Mouse (Mus musculus): ENCODE results near the gene Cytip.
A peak's percentile ranks its signal among the peaks of the same experiment; 100 is the strongest.
"Not testable (repeated sequence)": the region's sequence is repeated elsewhere in the genome, so short reads cannot be mapped to it uniquely, and the experiment has no call there.

Gene Cytip

DNA sequence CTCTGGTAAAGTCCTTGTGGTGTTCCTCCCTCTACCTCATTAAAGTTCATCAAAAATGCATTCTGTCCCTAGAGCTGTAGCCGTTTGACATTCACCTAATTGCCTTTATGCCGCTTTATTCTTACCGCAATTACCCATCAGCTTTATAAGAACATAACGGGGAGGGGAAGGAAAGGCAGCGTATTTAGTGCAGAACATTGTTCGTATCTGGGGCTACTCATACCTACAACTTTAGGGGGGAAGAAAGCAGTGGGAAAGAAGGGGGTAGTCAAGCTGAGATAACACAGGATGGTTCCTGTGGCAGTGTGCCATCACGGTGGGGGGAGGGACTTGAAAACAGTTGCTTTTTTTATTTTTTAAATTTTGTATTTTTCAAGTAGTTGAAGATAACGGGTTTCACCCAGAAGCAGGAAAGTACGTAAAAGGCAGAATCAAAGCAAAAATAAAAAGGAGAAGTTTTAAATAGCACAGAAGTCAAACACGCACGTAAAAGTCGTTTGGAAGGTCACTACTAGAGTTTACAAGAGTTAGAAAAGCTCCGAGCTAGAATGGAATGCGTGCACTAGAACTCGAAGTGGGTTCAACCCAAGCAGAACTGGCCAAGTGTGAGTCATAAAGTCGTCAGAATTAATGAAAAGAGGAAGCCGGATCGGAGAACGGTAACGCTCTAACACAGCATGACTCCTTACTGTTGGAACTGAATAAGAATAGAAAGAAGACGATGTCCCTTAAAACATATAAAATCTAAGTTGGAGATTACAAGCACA is 34.6 kb downstream of the Cytip start:
- no peak for DNase-seq

DNA sequence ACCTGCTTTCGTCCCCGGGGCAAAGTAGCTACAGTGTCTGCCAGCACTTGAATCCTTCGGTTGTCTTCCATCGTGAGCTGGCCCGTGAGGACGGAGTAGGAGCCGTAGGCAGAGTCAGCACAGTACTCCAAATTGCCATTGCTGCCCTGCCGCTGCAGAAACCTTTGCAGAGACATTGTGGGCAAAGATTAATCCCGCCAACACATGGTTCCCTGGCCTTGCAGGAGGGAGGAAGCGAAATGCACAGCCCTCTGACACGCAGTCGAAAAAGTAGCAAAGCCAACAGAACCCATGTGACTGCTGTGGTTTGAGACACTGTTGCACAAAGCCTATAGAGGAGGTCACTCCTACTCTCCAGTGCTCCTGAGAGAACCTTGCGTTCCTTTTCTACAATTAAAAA is 35.5 kb downstream of the Cytip start:
- no peak for DNase-seq

DNA sequence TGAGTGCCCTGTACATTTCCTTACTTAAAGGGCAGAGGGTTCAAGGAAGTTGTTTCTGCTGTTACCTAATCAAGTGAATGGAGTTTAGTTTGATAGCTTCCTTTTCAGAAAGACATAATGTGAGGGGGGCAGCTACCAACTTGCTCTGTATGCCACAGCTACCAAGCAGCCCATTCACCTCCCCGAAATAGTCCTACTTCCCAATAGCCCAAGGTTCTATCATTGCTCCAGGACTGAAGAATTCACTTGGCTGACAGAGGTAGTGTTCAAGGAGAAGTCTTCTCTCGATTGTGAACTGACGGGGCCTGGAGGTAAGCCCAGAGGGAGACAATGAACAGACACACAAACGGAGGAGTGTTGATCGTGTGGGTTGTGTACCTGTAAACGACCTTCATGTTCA is 36.2 kb downstream of the Cytip start:
- no peak for DNase-seq

DNA sequence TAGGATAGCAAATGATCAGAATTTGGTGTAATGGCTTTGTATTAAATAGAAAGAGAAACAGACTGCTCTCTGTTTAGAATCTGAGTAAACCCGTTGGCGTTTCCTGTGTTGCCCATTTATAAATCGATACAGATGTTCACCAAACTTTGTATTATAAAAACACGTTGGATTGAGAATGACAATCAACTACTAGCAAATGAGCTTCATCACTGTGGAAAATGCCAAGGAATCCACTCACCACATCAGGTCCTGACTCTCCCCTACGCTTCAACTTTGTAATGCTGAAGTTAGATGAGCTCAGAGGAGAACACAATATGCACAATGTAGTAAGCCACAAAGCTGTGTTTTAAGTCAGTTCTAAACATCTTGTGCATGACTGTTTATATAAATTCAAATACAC is 36.8 kb downstream of the Cytip start:
- DNase-seq, result no peak

DNA sequence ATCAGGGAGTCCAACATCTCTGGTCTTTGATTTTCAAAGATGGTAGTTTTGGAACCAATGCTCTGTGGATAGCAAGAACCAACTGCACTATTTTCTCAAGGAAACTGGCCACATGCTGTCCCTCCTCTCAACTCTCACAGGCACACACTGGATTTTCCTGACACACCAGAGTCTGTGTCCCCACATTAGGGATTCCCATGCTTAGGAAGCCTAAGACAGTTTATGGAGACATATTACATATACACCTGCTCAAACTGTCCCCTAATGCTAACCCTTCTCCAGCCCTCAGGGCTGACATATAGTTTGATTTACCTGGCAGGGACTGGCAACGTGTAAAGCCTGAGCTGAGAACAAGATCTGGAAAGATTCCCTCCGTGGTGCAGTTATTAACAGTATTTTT is 37.2 kb downstream of the Cytip start:
- no peak for DNase-seq

DNA sequence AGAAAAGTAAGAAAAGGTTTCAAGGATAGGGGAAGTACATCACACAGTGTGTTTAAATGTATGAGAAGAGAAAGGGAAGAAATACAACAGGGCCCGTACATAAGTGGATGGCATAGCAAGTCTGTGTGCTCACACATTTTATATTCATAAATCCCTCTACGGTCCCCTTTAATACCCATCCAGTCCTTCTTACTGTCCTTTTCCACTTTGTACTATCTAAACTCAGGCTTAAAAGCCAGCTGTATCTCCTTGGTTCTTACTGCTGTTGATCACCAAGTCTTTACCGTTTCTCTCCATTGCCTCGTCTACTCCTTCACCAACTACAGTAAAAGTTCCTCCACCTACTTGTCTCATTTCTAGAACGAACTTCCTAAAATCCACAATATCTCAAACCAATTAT is 37.9 kb downstream of the Cytip start:
- DNase-seq, result no peak

DNA sequence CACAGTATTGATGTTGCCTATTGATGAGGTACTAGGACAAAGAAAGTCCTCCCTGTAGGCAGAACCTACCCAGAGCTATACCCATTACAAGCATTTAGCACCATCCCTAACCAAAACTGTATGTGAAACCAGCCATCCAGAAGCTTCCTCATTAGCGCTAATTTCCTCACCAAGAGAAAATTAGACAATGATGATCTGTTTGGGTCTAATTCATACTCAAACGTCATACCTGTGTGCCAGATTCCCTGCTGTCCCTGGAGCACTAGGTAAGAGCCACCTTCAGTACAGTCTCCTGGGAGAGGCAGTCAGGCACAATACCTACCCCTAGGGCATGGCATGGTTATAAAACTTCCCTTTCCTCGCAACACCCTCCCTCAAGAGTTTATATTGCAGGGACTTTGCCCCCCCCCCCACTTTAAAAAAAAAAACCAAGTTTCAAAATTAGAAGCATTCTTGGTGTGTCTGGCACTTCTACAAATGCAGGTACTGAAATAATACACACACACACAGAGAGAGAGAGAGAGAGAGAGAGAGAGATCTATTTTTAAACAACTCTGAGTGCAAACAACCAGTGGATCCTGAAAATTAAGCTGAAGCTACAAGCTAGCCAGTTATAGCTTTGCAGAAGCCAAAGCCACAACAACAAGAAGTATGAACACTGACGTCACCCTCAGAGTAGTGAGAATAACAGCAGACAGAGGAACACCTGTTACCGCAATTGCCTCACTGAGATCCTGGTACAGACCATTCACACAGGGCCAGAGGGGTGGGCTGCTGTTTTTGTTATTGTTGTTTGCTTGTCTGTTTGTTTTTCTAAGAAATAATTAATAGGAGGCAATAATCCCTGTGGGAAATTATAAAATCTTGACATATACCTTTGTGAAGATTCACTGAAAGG is 38.6 kb downstream of the Cytip start:
- no peak for DNase-seq

DNA sequence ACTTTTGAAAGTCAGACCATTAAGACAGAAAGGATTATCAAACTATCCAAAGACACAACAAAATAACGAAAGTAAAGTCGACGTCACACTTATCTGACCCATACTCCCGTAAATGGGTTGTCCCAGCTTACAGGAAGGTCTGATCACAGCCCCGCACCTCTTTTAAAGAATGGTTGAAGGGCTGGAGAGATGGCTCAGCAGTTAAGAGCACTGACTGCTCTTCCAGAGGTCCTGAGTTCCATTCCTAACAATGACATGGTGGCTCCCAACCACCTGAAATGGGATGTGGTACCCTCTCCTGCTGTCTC is 39.3 kb downstream of the Cytip start:
- no peak for DNase-seq

DNA sequence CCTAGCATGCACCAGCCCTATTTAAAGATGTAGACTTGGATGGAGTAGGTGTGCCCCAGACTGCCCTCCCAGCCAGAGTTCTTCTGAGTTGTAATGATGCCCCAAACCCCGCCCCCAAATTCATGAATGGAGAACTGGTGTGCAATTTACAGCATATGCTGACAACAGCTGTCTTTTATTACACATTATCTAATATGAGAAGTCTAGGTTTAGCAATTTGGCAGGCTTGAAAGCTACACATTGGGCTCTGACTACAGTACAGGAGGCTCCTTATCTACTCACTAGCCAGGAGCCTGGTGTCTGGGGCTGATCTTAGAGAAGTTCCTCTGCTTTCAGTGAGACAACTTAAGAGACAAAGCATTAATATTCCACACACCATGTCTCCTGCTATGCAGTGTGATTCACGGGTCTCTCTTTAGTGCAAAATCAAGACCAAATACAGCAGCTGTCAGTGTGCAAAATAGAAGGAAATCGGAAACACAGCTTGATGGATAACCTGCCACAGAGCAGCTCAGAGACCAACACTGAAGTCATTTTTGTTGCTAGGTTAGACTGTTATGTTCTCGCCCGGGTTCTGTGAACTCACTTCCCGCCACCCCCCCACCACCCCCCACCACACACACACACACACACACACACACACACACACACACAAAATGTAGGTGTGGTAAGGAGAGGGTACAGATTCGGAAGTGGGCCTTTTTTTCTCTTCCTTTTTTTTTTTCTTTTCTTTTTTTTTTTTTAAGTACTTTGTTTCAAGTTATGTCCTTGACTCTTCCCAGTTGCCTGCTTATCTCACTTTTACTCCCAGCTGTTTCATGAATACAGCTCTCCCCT is 39.8 kb downstream of the Cytip start:
- no peak for DNase-seq

DNA sequence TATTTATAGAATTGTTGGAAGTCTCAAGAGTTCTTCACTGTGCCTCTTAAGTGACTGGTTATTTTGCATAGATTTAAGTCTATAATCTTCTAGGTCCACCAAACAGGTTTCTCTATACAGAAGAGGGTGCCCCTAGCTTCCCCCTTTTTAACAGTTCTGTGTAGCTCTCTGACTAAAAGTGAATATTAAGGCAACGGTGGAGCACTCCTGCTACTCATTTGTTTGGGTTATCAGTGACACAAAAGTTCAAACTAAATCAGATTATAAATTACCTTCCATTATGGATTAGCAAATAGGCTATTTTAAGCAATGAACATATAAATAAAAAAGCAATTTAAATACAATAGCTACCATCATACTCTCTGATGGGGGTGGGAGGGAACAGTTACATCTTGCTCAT is 40.8 kb downstream of the Cytip start:
- DNase-seq, result no peak

DNA sequence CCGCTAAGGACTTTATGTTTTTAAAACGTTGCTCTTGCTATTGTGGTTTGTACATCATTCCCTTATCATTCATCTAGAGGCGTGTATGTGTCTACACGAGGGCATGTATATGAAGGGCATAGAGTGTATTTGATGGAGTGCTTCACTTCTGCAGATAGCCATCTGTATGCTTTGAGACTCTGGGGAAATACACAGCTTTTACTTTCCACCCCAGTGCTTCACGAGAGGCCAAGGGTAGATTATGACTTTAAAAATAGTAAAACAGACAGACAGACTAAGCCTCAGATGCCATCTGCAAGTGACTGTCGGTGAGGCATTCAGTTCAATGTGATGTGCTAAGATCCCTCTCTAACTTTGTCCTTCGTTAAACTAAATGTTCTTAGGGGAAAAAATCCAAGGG is 41.6 kb downstream of the Cytip start:
- DNase-seq, result no peak

DNA sequence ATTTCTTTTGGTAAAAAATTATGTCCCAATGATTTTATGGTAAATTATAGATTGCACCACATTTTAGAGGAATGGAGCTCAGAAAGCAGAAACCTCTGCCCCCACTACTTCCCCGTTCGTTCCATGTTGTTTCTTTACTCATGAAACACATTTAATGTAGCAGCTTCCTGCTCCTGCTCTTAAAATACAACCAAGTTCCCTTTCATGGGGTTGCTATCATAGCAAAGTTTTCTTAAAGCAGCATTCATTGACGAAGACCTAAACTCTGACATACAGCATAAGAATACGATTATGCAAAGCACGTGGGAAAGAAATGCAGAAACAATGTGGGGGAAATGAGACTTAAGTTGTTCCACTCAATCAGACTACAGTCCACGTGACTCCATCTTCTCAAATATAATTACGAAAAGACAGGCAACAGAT is 45.3 kb downstream of the Cytip start:
- DNase-seq, result no peak

DNA sequence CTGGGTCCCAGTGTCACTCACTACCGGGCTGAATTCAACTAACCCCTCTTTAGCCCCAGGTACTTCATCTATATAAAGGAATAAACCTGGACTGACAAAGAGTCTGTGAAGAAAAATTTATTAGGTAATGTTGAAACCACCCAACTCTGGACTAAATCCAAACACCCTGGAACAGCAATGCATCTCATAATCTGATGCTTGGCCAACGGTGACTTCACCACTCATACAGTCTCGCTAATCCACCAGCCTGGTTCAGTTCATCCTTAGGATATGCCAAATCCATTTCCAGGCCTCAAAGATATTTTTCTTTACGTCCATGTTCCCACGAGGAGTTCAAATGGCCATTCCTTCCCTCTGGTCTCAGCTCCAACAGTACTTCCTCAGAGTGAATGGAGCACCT is 48.8 kb downstream of the Cytip start:
- no peak for DNase-seq

DNA sequence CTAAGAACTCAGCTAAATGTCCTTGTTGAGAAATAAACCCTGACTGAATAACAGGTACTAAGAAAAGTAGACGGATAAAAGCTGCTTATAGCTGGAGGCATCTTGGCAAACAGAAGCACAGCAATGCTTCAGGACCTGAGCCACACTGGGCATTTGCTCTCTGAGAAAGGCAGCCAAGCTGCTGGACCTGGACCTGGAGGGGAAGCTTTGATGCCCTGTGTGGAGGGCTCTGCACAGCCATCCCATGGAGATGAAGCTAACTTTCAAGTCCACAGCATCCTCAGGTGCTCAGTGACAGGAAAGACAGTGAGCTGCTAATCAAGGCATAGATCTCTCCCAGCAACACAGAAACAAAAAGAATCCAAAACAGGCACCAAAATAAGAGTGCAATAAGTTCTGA is 54.8 kb downstream of the Cytip start:
- DNase-seq, result peak; percentile 67

DNA sequence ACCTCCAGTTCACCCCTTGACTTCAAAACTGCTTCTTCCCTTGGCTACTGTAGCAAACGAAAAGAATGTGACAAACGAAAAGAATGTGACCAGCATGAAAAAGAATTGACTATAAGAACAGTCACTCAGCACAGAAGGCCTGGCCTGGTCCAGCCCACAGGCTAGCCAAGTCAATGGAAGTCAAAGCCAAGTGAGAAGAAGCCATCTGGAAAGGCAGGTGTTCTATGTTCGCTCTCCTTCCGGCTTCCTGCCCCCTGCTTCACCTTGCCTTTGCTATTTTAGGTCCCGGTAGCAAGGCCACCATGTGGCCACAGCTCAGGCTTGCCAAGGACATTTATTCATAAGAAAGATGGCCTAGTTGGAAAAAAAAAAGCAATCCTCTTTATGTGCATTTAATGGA is 56.7 kb downstream of the Cytip start:
- peak; percentile 91 for DNase-seq

DNA sequence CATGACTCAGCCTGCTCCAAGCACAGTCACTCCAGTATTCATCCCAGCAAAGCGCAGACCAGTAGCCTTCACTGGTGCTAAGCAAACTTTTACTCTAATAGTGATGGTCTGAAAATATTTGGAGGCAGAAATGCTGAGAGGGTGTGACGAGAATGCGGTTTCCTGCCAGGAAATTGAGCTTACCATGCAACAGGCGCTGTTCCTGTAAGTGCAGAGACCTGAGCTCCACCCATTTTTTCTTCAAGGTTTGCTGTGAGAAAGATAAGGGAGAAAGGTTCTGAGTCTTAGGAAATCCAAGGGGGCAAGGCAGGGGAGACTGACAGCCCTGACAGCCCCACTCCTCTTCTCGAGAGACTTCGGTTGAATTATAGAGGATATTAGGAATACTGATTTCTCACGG is 57.7 kb downstream of the Cytip start:
- DNase-seq, result no peak

DNA sequence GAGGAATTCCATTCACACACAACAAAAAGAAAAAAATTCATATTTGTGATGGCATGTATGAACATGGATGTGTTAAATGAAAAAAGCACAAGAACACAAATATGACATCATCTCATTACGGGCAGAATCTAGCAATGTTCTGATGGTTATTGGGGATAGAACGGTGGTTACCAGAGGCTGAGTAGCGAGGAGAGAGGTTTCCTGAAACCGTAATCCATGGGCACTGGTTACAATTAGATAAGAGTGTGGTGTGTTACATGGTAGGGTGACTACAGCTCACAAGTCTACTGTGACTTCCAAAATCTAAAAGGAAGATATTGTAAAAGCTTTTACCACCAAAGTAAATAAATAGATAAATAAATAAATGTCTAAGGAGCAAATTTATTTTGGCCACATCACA is 58.8 kb downstream of the Cytip start:
- DNase-seq, result no peak

DNA sequence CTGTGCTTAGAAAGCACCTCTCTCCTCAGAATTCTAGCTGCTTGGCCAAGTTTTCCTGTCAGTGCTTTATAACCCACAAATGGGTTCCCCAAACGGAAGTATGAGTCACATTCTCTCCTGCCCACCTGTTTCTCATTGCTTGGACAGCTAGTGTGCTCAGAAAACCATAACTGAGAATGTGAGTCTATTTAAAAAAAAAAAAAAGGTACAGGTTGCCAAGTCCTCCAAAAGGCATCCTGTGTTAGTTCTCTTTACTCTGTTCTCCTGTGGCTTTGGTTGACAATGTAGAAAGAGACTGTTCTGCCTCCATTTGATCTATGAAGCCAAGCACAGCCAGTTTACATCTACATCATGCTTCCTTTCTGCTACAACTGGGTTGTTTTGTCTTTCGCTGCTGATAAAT is 60.3 kb downstream of the Cytip start:
- peak; percentile 34 for DNase-seq

DNA sequence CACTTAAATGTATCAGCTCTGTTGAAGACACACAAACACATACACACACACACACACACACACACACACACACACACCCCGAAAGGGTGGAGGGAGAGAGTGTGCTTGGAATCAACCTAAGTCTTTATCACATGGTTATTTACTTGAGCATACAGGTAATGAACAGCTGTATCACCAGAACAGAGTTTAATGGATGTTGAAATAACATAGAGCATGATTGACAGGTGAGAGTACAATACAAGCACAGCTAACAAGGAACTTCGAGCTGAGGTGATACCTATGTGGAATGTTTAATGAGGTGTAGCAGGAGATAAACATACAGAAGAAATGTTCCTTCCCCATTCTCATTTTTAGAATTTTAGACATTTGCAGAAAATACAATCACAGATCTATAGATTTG is 62.7 kb downstream of the Cytip start:
- no peak for DNase-seq

DNA sequence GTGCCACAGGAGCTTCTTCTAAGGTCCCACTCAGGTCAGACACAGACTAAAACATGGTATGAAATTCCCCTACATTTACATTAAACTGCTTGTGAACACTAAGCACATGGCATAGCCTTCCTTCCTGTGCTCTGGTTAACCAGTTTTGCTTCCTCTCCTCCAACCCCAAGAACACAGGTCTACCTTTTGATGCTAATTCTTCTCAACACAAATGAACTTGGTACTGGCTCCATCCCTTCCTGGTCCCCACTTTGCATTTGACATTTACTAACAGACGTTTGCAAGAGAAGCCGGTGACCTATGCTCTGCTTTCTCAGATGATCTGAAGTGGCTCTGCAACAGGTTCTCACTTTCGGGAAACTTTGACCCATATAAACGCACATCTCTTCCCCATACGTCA is 65.4 kb downstream of the Cytip start:
- no peak for DNase-seq

DNA sequence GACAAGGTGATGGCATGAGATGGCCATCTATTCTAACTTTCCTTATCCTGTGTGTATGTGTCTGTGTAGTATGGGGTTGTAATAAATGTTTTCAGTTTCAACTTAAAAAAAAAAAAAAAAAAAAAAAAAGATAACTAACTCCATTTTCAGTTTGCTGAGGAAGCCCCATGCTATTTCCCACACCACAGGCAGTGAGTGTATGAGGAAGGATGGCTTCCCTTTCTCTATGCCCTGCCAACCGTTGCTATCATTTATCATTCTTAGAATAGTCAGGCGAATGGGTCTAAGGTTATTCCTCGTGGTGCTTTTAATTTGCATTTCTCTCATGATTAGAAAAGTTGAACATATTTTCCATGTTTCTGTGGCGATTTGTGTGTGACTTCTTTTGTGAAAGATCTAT is 84.2 kb downstream of the Cytip start:
- no peak for DNase-seq

DNA sequence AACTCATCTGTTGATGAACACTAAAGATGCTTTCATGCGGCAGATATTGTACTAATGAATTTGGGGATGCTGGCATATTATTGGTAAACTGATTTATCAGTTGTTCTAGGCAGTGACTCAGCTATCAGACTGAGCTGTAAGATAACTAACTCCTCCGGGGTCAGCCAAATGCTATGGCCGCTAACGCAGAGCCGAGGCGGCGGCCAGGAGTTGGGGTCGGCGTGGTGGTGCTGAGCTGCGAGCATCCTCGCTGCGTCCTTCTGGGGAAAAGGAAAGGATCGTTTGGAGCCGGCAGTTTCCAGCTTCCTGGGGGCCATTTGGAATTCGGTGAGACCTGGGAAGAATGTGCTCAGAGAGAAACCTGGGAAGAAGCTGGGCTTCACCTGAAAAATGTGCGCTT is 87.4 kb downstream of the Cytip start:
- not testable (repeated sequence) for DNase-seq

DNA sequence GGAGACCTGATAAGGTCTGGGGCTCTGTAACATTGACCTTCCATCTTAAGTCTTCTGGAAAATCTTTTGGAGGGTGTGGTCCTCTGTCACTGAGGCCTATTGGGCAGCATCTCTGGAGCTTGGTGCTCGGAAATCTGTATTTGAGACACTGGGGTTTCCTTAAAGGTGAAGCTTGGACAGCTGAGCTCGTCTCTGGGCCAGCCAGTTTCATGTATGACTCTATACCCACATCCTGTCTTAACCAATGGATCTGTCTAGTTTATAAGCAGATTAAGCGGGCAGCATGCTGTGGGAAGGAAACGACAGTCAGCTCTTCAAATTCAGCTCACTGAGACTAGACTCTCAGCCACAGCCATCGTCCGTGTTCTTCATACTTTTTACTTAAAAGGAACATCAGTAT is 88.3 kb downstream of the Cytip start:
- DNase-seq, result no peak

DNA sequence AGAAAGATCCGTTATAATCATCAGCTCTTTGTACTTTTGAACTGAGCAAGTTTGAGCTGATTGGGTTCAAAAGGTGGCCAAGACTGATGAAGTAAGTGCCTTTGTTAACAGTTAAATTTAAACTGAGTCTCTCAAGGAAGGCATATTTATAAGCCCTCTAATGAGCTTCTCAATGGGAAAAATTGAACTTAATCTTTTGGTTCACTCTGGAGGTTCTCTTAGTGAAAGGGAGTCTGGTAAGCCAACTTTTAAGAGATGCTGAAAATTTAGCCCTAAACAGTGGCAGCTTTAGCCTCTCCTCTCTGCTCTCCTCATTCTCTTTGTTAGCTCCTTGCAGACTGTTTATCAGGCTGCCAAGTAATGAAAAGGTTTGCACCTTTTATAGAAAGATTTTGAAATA is 100.5 kb downstream of the Cytip start:
- DNase-seq, result no peak
